Mouse (Mus musculus) liver, adult 2 months (tissue): ENCODE data around the gene Capza2. TPM values are rescaled to one million over a fixed set of nuclear protein-coding genes. Genes with fewer than 3 reads are reported as not detected.

Experiments used
- DNase-seq: peaks from one replicate; pipeline ENCODE4 v3.0.0-alpha.2; 2011; ENCODE audit warnings: low read depth, low spot score; ENCODE audit errors: extremely low read depth
- H3K27ac ChIP-seq: fragments of 200-500 bp; replicated peaks from 2 replicates; pipeline ENCODE4 v1.5.1; 2012; ENCODE audit warnings: low read depth, mild to moderate bottlenecking, control low read depth, inconsistent platforms, low read length; ENCODE audit not compliant: insufficient read depth
- H3K27me3 ChIP-seq: fragments of 200-500 bp; 2 replicates; pipeline ENCODE4 v1.6.1; 2012; ENCODE audit warnings: mild to moderate bottlenecking, moderate library complexity, low read length, inconsistent platforms; ENCODE audit not compliant: control insufficient read depth, insufficient read depth
- H3K36me3 ChIP-seq: fragments of 200-500 bp; 2 replicates; pipeline ENCODE4 v1.6.1; 2012; ENCODE audit warnings: low read length, inconsistent platforms; ENCODE audit not compliant: control insufficient read depth, insufficient read depth
- H3K4me1 ChIP-seq: fragments of 200-500 bp; 2 replicates; pipeline ENCODE4 v1.6.1; 2011; ENCODE audit warnings: low read length; ENCODE audit not compliant: control insufficient read depth, insufficient read depth
- H3K4me3 ChIP-seq: fragments of 200-500 bp; 2 replicates; pipeline ENCODE4 v1.5.1; 2011; ENCODE audit warnings: low read depth, mild to moderate bottlenecking, control low read depth, low read length, moderate library complexity; ENCODE audit not compliant: insufficient read depth
- H3K79me2 ChIP-seq: fragments of 200-500 bp; 2 replicates; pipeline ENCODE4 v1.6.1; 2012; ENCODE audit warnings: inconsistent platforms, mild to moderate bottlenecking, low read length, moderate library complexity; ENCODE audit not compliant: control insufficient read depth, insufficient read depth
- H3K9ac ChIP-seq: fragments of 200-500 bp; 2 replicates; pipeline ENCODE4 v1.6.1; 2012; ENCODE audit warnings: low read depth, mild to moderate bottlenecking, control low read depth, inconsistent platforms, low read length
- CTCF ChIP-seq: fragments of 200-500 bp; IDR thresholded peaks from 2 replicates; pipeline ENCODE4 v1.5.1; 2011; ENCODE audit warnings: low read depth, low read length, control low read depth
- POLR2A ChIP-seq: fragments of 200-500 bp; IDR thresholded peaks from 2 replicates; pipeline ENCODE4 v1.6.1; 2011; ENCODE audit warnings: low read length, control low read depth; ENCODE audit not compliant: insufficient read depth; ENCODE audit errors: extremely low read depth
- WGBS: fragments of 180-500 bp; shearing (Covaris S2); methylation state at CpG from one replicate; pipeline ENCODE4 v1.1.7; 2018; 5-methylcytosine and 5-hydroxymethylcytosine counted together
- polyA plus RNA-seq: library from polyadenylated mRNA; depleted of rRNA; stranded (reverse); fragments of >200 nt; gene quantifications from 2 replicates; pipeline ENCODE4 v1.2.3, GENCODE M21; 2012
- total RNA-seq: library from RNA; depleted of rRNA; stranded (reverse); fragments of >200 nt; gene quantifications from 2 replicates; pipeline ENCODE4 v1.2.3, GENCODE M21; 2014

The Capza2 gene
- total and polyA plus RNA-seq, 2 experiments = 7.7 to 80.9 TPM

DNA sequence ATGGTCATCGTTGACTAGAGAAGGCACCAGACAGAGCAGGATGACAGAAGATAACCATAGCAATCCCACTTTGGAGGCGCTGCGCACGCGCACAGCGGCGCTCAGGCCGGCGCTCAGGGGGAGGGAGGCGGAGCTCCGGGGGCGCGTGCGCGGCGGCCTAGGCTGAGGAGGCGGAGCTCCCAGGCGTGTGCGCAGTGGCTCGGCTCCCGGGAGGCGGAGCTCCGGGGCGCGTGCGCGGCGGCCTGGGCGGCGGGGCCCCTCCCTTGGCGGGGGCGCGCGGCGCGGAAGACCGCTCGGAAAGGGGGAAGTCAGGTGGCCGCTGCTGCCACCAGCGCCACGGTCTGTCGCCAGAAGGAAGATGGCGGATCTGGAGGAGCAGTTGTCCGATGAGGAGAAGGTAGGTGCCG, 733 bp downstream of the Capza2 start:
- TF ChIP-seq POLR2A = peak; percentile 68
- TF ChIP-seq CTCF = no peak
- Histone ChIP-seq H3K27ac (no peak overlapping the region), H3K27me3 (no peaks in the 10 kb centered on the region), H3K9ac (peak overlapping the region; percentile 82), H3K4me1 (peaks cover 9% of the 10 kb centered on the region), H3K36me3 (no peaks in the 10 kb centered on the region), H3K79me2 (peaks cover 11% of the 10 kb centered on the region; the same call in 1 of the 2 replicates), H3K4me3 (peak overlapping the region; percentile 62)
- WGBS = under 1% methylated on average over 45 of the region's 45 CpGs
- peak; percentile 63 for DNase-seq

DNA sequence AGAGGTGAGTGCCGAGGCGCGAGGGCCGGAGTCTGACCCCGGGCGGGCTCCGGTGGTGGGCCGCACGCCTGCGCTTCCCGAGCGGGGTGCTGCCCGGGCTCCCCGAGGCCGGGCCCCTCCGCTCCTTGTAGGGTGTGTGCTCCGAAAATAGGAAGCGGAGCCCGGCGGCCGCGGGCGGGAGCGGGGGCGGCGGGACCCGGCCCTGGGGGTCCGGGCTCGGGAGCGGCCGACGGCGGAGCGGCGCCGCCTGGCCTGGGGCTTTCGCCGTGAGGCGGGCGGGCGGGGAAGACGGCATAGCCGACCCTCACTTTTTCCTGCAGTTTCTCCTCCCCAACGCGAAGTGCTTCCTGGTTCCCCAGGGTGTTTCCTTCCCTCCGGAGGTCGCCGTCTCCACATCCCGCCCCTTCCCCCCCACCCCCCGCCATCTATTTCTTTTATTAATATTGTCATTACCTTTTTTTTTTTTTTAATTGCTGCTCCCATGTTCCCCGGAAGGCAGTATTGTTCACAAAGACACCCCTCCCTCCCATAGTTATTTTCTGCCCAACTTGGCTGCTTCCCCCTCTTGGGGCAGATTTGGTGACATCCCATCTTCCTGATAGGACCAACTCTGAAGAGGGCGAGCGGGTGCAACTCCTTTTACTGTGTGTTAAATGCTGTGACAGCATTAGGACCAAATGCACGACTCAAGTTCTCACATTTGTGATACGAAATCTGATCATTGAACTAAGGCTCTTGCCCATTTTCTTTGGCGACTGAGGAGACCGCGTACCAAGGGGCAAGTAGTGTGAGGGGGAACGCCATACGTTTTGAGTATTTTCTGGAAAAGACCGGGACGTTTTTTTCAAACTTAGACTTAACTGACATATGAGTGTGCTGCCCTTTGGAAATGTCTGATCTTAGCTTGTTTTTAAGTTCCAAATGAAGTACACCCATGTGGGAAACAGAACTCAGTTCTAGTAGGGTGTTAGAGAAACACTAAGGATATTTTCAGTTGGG, 1.5 kb downstream of the Capza2 start:
- H3K27me3 ChIP-seq = no peaks in the 10 kb centered on the region
- peak overlapping the region; percentile 82 for H3K9ac ChIP-seq
- H3K27ac ChIP-seq = peak overlapping the region; percentile 54
- no peaks in the 10 kb centered on the region for H3K36me3 ChIP-seq
- WGBS = under 1% methylated on average over 41 of the region's 62 CpGs
- peaks cover 11% of the 10 kb centered on the region; the same call in 1 of the 2 replicates for H3K79me2 ChIP-seq
- peak; percentile 52 for DNase-seq
- TF ChIP-seq CTCF = no peak
- TF ChIP-seq POLR2A = no peak
- peak overlapping the region; percentile 62 for H3K4me3 ChIP-seq
- peaks cover 11% of the 10 kb centered on the region for H3K4me1 ChIP-seq

DNA sequence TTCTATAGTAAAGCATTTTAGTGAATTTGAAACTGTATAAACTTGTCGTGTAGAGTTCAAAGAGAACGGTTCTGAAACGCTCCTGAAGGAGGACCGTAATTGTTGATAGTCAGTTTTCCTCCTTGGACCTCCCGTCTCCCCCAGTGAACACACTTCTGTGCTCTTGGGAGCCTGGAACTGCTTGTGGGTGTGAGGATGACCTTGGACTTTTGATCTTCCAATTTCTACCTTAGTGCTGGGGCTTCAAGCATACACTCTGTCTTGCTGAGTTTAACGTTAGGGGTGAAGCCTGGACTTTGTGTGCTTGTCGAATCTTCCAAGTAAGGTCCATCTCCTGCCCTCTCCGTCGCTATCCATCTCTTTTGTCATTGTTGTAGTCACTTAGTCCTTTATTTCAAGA, 4.0 kb downstream of the Capza2 start:
- H3K79me2 ChIP-seq = peaks cover 22% of the 10 kb centered on the region; the same call in 1 of the 2 replicates
- H3K4me1 ChIP-seq = peaks cover 11% of the 10 kb centered on the region
- DNase-seq = peak; percentile 26
- no peak overlapping the region for H3K9ac ChIP-seq
- 74% methylated on average over 9 of the region's 9 CpGs for WGBS
- H3K27me3 ChIP-seq = no peaks in the 10 kb centered on the region
- TF ChIP-seq CTCF (no peak), POLR2A (no peak)
- no peak overlapping the region for H3K27ac ChIP-seq
- peak overlapping the region; percentile 21; the same call in 1 of the 2 replicates for H3K4me3 ChIP-seq
- H3K36me3 ChIP-seq = no peaks in the 10 kb centered on the region

DNA sequence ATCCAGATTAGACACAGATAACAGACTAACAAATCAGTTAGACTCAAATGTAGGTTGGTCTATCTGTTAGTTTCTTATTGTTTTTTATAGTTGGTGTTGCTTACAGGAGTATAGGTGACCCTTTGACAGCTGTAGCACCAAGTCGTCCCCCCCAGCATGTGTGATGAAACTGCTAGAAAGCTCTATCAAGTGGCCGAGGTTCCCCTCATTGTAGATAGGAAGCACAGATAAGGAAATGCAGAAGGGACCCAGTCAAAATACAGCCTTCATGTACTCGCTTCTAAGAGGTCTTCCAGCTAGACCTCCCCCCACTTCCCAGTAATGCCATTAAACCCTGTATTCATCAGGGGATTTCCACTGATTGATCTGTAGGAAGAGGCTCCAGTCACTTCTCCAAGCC, 6.7 kb downstream of the Capza2 start:
- no peak for DNase-seq
- Histone ChIP-seq H3K4me3 (no peak overlapping the region), H3K27me3 (no peaks in the 10 kb centered on the region), H3K79me2 (peaks cover 32% of the 10 kb centered on the region; the same call in 1 of the 2 replicates), H3K36me3 (no peaks in the 10 kb centered on the region), H3K4me1 (peaks cover 19% of the 10 kb centered on the region), H3K27ac (no peak overlapping the region), H3K9ac (no peak overlapping the region)
- TF ChIP-seq POLR2A = no peak
- TF ChIP-seq CTCF = no peak
- WGBS = 57% methylated on average over 3 of the region's 3 CpGs

DNA sequence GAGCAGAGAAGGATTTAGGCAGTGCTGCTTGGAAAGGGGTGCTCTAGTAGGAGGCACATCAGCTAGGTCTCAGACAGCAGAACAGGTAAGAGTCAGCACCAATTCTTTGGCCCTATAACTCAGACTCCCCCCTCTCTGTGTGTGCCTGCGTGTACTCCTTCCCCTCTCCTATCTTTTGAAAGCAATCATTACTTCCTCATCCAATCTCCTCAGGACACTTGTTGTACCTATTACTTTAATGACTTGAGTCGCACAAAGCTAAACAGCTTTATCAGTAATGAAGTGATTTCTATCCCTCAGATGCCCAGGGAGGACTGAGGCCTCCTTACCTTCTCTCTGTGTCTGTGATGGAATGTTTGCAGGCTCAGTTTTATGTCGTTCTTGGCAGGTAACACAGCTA, 10.1 kb downstream of the Capza2 start:
- Histone ChIP-seq H3K4me3 (no peak overlapping the region), H3K9ac (no peak overlapping the region), H3K27me3 (no peaks in the 10 kb centered on the region), H3K27ac (no peak overlapping the region), H3K79me2 (peaks cover 20% of the 10 kb centered on the region; the same call in 1 of the 2 replicates), H3K4me1 (peaks cover 11% of the 10 kb centered on the region), H3K36me3 (peaks cover 11% of the 10 kb centered on the region)
- TF ChIP-seq CTCF = no peak
- no peak for TF ChIP-seq POLR2A
- no peak for DNase-seq
- WGBS = 54% methylated on average over 3 of the region's 3 CpGs
